Mouse (Mus musculus): ENCODE results near the gene Ppt2.

Gene Ppt2

DNA sequence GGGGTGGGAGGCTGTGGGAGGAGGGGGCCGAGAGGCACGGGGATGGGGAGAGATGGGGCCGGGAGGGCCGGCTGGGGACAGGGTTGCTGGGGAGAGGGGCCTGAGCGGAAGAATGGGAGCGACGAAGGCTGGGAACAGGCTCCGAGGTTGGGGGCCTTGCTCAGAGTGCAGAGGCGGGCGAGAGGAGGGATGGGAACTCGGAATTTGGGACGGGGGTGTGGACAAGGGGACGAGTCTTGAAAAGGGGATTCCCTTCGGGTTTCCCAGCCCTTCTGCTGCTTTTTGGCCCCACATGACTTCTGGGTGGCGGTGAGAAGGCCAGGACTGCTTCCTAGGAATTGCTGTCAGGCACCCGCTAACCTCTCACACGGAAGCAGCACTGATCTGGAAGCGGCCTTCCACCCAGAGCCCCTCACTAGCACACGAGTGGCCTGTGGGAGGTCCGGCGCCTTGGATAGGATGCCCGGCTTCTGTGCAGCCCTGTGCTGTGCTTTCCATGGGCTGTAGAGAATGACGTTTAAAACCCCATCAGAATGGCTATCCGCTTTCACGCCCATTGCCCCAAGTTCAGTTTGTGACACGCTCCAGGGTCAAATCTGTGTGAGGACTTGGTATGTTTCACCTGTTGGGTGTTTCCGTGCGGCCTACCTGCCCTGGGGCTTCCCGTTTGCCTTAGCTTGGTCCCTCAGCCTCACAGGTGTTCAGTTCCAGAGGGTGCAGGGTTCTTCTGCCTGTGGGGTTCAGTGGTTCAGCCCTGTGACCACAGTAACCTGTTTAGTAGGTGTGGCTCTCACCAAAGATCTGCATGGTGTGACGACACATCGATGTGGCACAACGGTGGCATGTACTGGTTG is 21.9 kb downstream of the Ppt2 start:
- DNase-seq (ENCODE audit: low spot score in 2 of 2), result no peak

DNA sequence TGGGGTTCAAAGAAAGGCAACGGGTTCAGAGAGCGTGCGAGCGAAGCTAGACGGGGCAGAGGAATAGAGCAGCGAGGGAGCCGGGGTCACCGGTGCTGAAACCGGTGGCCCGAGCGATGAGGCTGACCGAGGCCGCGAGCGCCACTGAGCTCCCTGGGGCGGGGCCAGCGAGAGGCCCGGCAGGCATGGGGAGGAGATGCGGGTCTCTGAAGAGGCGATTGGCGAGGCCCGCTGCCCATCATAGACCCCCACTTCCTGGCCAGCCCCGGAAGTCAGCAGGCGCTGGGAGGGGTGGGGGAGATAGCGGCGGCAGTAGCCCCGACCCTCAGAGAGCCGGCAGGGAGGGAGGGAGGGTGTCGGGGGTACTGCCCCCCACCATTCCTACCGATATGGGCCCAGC is 22.7 kb downstream of the Ppt2 start:
- peak; percentile 97 to 98 for DNase-seq (ENCODE audit: low spot score in 2 of 2)

DNA sequence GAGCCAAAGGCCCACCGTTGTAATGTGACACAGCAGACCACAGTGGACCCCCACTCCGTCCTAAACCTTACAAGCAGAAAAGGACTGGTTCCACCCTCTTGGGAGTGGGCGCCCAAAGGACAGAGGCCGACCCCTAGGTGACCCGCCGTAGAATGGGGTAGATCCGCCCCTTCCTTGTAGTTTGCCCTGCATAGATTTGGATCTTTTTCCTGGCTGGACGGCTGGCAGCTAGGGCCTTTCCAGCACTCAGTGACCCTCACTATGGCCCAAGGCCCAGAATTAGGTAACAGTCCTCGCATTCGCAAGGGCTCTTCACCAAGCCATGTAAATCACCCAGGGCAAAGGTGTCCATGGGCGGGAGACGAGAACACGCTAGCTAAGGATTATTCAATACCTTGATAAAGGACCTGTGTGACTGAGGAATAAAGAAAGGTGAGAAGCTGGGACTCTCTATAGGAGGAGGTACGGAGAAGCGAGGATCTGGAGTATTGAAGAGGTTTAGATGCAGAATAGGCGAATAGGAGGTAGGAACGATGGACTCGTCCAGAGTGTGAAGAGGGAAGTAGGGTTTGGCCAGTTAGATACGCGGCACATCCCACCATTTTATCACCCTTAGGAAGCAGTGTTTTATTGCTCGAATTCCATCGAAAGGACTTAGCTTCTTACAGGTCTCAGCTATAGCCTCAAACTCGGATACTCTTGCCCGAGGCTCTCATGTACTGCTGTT is 23.6 kb downstream of the Ppt2 start:
- no peak for DNase-seq (ENCODE audit: low spot score in 2 of 2)

DNA sequence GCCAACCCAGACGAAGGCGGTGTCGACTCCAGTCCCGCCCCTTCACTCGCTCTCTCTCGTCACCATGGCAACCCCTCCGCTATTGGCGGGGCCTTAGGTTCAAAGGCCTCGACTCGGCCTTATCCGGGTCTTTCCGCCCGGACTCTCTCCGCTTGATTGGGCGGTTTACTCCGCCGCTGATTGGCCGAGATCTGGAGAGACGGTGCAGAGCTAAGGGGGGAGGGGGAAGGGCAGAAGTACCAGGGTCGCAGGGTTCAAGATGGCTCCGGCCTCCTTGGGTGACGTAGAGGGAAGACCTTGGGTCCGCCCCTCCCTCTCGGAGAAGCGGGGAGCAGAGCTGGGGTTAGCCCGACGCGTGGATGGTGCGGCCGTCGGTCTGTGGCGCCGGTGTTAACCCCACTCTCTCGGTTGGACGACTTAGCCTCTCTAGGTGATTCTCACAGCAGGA is 24.2 kb downstream of the Ppt2 start, which contains the start of gene Agpat1:
Gene Agpat1 (plus strand): TSS at position 202 of the 448 bp plus-strand sequence.
- DNase-seq (ENCODE audit: low spot score in 2 of 2), result peak; percentile 97 to 99

DNA sequence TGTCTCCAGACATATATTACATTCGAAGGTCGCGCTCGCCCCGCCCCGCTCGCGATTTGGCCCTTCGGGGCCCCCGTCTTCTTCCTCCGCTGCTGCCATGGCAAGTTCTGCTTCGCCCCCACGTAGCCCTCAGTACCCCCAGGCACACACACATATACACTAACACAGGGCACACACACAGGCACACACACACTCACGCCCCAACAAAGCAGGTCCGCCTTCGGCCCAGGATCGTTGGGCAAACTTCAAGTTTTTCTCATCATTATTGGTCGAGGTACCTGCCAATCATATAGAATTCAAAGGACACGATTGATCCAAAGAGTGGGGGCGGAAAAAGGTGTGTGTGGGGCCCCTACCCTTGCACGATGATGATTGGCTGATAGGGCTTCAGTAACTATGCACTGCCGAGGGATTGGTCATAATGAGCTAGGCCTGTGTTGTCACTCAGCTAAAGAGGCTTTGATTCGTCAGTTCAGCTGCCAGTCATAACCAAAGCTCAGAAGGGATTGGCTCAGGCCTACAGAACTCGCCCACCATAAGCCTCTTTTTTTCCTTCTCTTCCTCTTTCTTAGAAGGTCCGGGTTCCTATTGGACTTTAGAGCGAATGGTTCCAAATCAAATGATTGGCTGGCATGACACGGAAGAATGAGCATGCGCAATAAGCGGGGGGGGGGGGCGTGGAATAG is 24.8 kb downstream of the Ppt2 start, which contains the start of gene Rnf5:
Gene Rnf5 (minus strand): TSS at position 316 of the 686 bp plus-strand sequence.
- peak; percentile 99 to 100 for DNase-seq (ENCODE audit: low spot score in 2 of 2)

DNA sequence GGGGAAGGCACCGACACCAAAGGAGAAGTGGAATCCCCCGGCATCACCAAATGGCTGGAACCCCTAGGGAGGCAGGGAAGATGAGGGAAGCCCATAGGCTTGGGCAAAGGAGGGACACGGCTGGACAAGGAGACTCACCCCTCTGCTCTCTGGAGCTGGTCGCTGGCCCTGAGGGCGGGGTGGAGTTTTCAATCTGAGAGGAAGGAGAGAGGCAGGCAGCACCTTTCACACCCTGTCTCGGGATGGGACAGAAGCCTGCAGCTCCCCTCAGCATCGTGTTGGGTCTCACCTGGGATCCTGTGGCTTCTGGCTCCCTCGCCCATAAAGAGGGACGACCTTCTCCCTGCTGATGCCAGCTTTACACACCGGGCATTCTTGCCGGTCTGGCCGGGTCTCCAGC is 26.5 kb downstream of the Ppt2 start:
- no peak for DNase-seq (ENCODE audit: low spot score in 2 of 2)

DNA sequence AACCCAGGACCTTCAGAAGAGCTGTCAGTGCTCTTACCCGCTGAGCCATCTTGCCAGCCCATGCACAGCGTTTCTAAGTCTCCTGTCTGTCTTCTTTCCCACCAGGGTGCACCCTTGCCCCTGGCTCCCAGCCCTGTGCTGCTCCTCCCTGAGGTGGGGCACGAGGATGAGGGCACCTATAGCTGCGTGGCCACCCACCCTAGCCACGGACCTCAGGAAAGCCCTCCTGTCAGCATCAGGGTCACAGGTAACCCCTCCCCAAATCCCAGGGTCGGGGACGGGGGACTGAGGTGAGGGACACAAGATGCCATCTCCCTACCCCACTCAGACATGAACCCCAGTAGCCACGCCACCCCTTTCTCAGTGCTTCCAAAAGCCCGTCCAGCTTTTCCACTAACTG is 28.4 kb downstream of the Ppt2 start:
- no peak for DNase-seq (ENCODE audit: low spot score in 2 of 2)

DNA sequence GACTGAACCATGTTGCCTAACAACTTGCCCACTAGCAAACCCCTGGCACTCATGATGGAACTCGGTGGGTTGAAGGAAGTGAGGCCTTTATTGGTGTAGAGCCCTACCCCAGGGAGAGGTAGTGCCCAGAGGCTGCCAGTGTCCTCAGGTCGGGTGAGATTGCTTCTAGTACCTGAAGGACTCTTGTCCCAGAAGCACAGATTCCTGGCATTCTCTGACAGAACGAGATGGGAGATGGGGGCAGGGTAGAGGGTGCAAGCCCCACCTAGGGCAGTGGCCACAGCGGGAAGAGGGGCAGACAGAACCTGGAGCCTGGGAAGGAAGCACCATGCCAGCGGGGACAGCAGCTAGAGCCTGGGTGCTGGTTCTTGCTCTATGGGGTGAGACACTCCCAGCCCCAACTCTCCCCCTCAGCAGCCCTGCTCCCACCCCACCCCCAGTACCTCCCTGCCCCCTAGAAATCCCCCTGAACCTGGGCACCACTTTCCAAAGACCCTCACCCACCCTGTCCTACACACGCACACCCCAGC is 30.7 kb downstream of the Ppt2 start, which contains the start of gene Ager:
Gene Ager (plus strand): TSS at position 297 of the 530 bp plus-strand sequence.
- DNase-seq (ENCODE audit: low spot score in 2 of 2), result no peak

DNA sequence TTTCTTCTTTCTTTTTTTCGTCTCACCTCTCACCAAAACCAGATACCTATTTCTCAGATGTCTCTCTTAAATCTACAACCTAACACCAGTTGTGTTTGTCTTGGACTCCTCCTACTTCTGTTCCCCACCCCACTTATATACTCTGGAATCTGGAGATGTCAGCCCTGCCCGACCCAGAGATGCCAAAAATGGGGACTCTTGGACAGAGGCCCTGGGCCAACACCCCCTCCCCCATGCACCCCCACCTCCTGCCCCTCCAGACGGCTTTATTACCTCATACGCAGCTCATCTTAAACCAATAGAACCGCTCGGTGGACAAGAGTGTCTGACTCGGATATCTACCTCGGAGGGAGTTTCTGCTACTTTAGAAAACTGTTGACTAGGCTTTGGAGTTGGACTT is 32.2 kb downstream of the Ppt2 start:
- DNase-seq (ENCODE audit: low spot score in 2 of 2), result no peak

DNA sequence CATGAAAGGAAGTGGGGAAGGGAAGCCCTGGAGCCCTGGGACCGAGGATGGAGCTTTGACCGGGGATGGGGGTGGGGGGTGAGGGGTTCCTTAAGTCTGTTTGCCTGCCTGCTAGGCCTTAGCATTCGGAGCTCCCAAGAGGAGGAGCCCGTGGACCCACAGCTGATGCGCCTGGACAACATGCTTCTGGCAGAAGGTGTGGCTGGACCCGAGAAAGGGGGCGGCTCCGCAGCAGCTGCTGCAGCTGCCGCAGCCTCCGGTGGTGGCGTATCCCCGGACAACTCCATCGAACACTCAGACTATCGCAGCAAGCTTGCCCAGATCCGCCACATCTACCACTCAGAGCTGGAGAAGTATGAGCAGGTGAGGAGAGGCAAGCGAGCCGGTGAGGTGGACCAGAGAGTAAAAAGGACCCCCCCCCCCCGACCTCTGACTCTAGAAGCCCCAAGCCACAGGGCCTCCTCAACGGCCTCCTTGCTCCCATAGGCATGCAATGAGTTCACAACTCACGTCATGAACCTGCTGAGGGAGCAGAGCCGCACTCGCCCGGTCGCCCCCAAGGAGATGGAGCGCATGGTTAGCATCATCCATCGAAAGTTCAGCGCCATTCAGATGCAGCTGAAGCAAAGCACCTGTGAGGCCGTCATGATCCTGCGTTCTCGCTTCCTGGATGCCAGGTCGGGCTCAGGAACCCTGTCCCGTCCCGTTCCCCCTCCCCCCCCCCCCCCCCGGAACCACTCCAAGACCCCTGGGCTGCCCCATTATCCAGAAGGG is 34.4 kb downstream of the Ppt2 start:
- DNase-seq (ENCODE audit: low spot score in 2 of 2), result no peak

DNA sequence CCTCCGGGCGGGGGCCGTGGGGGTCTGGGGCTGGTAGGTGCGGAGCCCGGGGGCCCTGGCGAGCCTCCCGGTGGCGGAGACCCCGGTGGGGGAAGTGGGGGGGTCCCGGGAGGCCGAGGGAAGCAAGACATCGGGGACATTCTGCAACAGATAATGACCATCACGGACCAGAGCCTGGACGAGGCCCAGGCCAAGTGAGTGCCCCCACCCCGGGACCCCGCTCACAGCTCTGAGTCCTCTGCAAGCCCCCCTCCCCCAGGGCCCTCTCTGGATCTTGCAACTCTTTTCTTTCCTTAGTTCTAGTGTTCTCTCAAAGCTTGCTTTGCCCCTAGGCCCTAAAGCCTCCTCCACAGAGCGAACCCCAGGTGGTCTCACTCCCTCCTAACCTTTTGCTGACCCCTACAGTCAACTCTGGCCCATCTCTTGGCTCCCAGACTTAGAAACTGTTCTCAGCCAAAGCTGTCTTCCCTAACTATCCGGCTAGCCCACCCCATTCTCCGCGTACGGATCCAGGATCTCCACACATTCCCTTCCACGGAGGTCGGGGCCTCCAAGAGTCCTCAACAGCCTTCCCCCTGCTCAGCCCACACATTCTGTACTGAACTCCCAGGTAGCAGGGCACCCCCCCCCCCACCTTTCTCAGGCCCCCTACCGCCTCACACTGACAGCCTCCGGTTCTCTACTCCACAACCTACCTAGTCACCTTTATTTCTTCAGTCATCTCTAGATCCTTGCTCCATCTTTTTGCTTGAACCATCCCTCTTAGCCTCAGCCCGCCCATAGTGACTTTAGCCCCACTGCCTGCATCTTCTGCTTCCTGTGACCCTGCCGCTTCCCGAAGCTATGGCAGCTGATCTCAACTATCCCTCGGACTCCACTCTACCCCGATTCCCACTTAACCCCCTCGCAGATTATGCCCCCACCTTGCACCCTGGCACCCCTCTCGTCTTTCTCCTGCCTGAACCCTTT is 35.4 kb downstream of the Ppt2 start:
- no peak for DNase-seq (ENCODE audit: low spot score in 2 of 2)

DNA sequence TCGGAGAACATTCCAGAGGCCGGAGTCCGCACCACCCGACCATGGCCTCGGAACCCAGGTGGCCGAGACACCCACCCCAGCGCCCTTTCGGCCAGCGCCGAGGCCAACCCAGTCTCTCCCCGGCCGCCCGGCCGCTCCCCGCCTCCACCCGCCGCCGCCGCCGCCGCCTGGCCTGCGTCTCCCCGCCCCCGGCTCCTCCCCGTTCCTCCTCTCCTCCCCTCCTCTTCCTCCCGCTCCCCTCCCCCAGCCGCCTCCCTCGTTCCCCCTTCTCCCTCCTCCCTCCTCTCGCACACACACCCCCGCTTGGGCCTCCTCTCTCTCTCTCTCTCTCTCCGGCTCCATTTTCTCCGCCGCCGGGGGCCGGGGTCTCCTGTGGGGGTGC is 36.3 kb downstream of the Ppt2 start:
- peak in 1 of 2 experiments; percentile 72 for DNase-seq (ENCODE audit: low spot score in 2 of 2)

DNA sequence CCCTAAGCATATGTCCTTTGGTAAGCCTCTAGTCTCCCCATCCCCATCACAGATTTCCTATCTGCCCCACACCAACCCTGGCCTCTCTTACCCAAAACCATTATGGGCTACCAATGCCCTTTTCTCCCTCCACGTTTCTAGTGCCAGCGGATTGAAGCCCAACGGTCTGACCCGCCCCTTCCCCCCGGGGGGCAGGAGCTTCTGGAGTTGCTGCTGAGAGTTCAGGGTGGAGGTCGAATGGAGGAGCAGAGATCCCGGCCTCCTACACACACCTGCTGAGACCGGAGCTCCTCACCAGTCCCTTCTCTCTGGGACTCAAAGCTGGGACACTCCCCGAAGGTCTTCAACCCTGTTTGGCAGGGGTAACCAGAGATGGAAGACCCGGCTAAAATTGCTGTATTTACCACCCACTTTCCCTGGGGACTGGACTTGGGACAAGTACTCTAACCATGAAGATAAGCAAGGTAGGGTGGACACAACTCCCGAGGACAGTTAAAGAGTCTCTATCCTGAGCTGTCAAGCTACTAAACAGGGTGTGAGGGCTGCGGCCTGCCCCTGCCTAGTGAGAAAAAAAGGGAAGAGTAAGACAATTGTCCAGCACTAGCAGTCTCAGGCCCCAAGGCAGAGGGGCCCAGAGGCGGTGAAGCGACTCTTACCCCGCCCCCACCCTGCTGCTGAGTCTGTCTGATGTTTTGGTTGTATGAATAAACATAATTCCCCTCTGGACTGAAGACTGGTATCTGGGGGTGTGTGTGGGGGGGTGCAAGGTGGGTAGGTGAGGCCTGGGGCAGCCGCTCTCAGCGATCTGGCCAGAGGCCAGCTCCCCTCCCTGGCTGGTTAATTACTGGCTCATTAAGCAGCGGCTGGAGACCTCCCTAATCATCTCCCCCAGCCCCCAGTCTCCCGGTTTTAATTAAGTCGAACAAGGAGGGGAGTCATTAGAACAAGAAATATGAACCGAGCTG is 37.0 kb downstream of the Ppt2 start, which contains the start of gene Pbx2:
Gene Pbx2 (plus strand): TSS at position 238 of the 965 bp plus-strand sequence.
- no peak for DNase-seq (ENCODE audit: low spot score in 2 of 2)

DNA sequence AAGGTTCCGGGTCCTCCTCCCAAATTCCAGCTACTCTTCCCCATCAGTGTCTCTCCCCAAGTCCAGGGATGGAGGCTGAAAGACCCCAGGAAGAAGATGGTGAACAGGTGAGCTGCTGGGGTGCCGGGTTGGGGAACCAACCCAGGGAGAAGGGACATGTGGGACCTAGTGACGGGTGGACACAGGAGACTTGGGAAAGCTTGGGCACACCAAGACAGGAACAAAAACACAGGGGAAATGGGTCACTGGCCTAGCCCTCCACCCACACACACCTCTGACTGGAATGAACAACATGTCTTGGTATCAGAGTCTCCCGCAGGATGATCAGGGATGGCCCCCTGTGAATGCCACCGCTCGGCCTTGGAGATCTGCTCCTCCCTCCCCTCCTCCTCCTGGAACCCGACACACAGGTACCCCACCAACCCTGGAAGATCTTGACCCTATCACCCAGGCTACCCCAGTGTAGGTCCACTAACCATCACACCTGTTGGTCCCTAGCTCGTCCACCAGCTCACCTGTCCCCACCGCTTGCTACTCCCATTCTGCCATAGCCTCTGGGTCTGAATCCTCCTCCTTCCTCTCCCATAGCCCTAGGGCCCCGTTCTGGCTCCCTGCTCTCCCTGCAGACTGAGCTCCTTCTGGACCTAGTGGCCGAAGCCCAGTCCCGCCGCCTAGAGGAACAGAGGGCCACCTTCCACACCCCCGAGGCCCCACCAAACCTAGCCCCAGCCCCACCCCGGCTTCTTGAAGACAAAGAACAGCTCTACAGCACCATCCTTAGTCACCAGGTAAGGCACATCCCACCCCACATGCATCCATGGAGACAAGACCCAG is 37.9 kb downstream of the Ppt2 start:
- DNase-seq (ENCODE audit: low spot score in 2 of 2), result no peak

DNA sequence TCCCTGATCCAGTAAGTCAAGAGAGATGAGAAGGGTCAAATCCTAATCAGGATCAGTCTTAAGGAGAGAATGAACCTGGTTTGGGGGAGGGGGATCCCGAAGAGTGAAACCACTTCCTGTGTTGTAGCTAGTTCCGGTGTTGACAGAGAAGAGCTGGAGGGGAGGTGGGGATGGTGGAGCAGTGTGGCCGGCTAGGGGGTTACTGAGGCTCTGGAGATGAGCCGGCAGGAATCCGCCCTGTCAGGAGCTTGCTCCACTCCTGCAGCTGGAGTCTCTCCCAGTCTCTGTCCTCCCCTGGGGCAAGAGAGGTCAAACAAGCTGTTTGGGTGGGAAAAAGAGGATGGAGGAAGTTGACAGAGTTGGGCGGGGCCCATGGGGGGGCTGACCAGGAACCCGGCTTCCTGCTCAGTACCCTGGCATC is 38.6 kb downstream of the Ppt2 start, which contains the start of gene Gpsm3:
Gene Gpsm3 (plus strand): TSS at position 126 of the 421 bp plus-strand sequence.
- DNase-seq (ENCODE audit: low spot score in 2 of 2), result no peak

DNA sequence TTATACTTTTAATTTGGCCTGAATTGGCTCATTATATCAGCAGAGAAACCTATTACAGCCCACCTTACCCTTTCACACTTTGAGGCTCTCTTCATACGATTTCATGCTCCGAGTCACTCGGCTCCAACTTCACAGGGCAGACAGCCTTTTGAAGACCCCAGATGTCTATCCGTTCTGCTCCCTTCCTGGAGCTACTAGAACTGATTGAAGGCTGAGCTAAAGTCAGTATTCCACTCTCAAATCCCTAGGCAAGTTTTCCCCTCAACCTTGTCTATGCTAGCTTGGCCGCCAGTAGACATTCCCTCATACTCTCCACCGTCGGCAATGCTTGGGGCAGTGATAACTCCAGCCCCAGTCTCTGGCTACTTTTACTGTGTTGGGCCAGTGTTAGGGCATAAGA is 39.1 kb downstream of the Ppt2 start:
- DNase-seq (ENCODE audit: low spot score in 2 of 2), result no peak

DNA sequence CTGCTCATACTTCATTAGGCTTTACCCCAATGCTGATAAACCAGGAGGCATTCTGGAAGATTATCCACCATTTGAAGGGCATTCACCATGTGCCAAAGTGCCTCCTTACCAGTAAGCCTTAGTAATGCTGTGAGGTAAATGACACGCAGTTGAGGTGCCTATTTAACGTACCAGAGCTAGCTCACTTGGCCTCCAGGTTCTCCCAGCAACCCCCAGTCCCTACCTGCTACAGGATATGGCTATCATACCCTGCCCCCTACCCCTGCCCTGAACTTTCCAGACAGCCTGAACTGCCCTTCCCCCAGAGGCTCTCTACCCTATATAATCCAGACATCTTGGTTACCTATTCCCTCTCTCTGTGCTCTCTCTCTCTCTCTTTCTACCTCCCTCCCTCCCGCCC is 39.5 kb downstream of the Ppt2 start:
- DNase-seq (ENCODE audit: low spot score in 2 of 2), result no peak

DNA sequence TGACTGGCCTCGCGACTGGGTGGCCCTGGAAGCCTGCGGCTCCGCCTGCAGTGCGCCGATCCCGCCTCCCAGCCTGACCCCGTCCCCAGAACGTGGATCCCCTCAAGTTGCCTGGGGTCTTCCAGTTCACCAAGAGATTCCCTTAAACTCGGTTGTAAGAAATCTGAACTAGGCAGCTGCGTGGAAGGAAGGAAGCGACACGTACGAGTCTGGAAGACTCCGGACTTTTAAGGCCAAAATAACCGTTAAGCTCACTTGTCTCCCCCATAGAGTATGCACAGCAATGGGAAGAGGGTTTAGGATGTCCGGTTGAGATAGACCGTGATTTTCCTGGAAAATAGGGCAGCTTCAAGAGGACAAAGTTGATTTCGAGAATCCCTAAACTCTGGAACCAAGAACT is 40.5 kb downstream of the Ppt2 start:
- no peak for DNase-seq (ENCODE audit: low spot score in 2 of 2)

All from right cerebral cortex, postnatal 36 days (tissue).